Comparison of ENCODE assay signal across 33 mouse cellular contexts in genomic region chr13:8967742-8968141, GRCm38 (mm10). TPM values are rescaled to one million over a fixed set of nuclear protein-coding genes. Genes with fewer than 3 reads are reported as not detected.
"Had no signal": no experiment of that assay in that cellular context is flagged by ENCODE, and none has a peak within 500 bp of the region (broad histone marks: within the 10 kb centered on the region; RNA-seq: fewer than 3 reads in every experiment).

No protein-coding gene starts in this region.

- H3K27ac ChIP-seq: layer of hippocampus, adult 2 months; limb, embryonic 15.5 days; liver, embryonic 12.5 days; liver, embryonic 15.5 days; midbrain, embryonic 13.5 days; neural tube, embryonic 13.5 days; stomach, embryonic 15.5 days had no signal

- H3K4me1 ChIP-seq: limb, embryonic 15.5 days; liver, embryonic 15.5 days; midbrain, embryonic 13.5 days; neural tube, embryonic 13.5 days; stomach, embryonic 15.5 days had no signal

- H3K4me3 ChIP-seq: layer of hippocampus, adult 2 months; limb, embryonic 15.5 days; liver, embryonic 12.5 days; liver, embryonic 15.5 days; midbrain, embryonic 13.5 days; myocyte; neural tube, embryonic 13.5 days; stomach, embryonic 15.5 days had no signal

- H3K9ac ChIP-seq: limb, embryonic 15.5 days; liver, embryonic 12.5 days; liver, embryonic 15.5 days; midbrain, embryonic 13.5 days; neural tube, embryonic 13.5 days; stomach, embryonic 15.5 days had no signal

- H3K9me3 ChIP-seq: limb, embryonic 15.5 days; liver, embryonic 12.5 days; liver, embryonic 15.5 days; midbrain, embryonic 13.5 days; neural tube, embryonic 13.5 days; stomach, embryonic 15.5 days had no signal

- DNase-seq: kidney, adult 18-20 months; kidney, adult 9 months; kidney, postnatal 14 days; layer of hippocampus, adult 9-11 months; lung, adult 2 months; lung, postnatal 14 days; lung, postnatal 4 days; retina, postnatal 1 day; right cerebral cortex, postnatal 25 days; spleen, adult 18-20 months; thymus, adult 18-20 months; thymus, postnatal 36 days had no signal

- H3K27me3 ChIP-seq: limb, embryonic 15.5 days; liver, embryonic 12.5 days; liver, embryonic 15.5 days; midbrain, embryonic 13.5 days; neural tube, embryonic 13.5 days; stomach, embryonic 15.5 days had no signal

- ATAC-seq: intestine, embryonic 16.5 days; liver, embryonic 12.5 days; midbrain, embryonic 13.5 days; midbrain, embryonic 16.5 days had no signal

- H3K4me2 ChIP-seq: limb, embryonic 15.5 days; liver, embryonic 12.5 days; liver, embryonic 15.5 days; midbrain, embryonic 13.5 days; neural tube, embryonic 13.5 days; stomach, embryonic 15.5 days had no signal

RNA-seq across cellular contexts. Expression of gene Idi2, which starts 15.1 kb away (rescaled TPM):
- total RNA-seq: layer of hippocampus, adult 2 months; layer of hippocampus, postnatal 25 days; left cerebral cortex, adult 18-20 months; monocyte, adult 5-6 weeks; neutrophil, adult 5-6 weeks had no signal
- polyA plus RNA-seq: intestine, embryonic 16.5 days; kidney, embryonic 16.5 days; large intestine, adult 2 months; liver, embryonic 12.5 days; liver, embryonic 15.5 days; lung, adult 2 months; midbrain, embryonic 13.5 days; midbrain, embryonic 16.5 days; neural tube, embryonic 13.5 days; stomach, embryonic 15.5 days; testis, adult 2 months; urinary bladder, adult 2 months had no signal

RNA-seq across cellular contexts. Expression of gene Gm9745, which starts 19.7 kb away (rescaled TPM):
- total RNA-seq: layer of hippocampus, adult 2 months; layer of hippocampus, postnatal 25 days; left cerebral cortex, adult 18-20 months; left cerebral cortex, postnatal 25 days; monocyte, adult 5-6 weeks; neutrophil, adult 5-6 weeks had no signal
- polyA plus RNA-seq: intestine, embryonic 16.5 days; kidney, embryonic 16.5 days; large intestine, adult 2 months; limb, embryonic 11.5 days; limb, embryonic 15.5 days; liver, embryonic 12.5 days; liver, embryonic 15.5 days; lung, adult 2 months; lung, embryonic 16.5 days; midbrain, embryonic 13.5 days; midbrain, embryonic 16.5 days; neural tube, embryonic 13.5 days; stomach, embryonic 15.5 days; testis, adult 2 months; urinary bladder, adult 2 months had no signal
